Mouse (Mus musculus) urinary bladder, postnatal 14 days (tissue): ENCODE results near the gene Fam184a.
"Not testable (repeated sequence)": the region's sequence is repeated elsewhere in the genome, so short reads cannot be mapped to it uniquely, and the experiment has no call there.

Source experiments
- DNase-seq: peaks from one replicate; pipeline ENCODE4 v3.0.0; 2021; ENCODE audit warnings: low spot score

Fam184a gene

DNA sequence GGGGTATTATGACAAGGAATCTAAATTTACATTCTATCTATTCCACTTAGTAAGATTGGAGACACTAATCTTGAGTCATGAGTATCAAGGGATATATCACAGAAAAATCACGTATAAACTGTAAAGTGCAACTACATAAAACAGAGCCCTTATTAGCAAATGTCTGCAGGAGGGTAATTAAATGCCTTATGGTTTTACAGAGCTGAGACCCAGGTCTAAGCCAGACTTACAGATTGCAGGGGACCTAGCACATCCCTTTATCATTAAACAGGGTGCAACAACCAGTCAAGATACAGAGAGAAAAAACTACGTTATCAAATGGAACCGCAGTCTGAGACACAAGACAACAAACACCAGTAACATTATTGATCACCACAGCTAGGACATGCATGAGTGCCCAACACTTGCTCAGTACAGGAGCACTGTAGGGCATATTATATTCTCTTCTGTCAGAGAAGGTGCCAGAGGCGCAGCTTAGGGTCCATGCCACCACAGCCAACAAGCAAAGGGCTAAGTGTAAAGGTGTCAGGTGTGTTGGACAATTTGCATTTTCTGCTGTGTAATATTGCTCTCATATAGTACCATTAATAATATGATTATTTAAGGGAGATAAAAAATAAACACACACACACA is 61.9 kb downstream of the Fam184a start:
- DNase-seq: no peak

DNA sequence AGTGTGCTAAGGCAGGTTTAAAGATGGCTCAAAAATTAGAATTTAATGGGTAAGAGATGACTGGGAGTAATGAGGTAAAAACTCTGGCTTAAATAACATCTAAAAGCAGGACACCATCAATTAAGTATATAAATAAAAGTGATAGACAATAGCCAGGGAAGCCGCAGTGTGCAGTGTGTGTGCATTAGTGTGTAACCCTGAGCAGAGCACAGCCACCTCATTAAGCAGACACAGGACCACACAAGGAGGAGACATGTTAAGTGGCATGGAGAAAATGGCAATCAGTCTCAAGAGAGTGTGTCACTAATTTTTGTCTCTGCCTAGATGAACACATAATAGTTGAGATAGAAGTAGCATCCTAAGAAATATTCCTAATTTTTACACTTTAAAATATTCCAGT is 62.4 kb downstream of the Fam184a start:
- no peak for DNase-seq

DNA sequence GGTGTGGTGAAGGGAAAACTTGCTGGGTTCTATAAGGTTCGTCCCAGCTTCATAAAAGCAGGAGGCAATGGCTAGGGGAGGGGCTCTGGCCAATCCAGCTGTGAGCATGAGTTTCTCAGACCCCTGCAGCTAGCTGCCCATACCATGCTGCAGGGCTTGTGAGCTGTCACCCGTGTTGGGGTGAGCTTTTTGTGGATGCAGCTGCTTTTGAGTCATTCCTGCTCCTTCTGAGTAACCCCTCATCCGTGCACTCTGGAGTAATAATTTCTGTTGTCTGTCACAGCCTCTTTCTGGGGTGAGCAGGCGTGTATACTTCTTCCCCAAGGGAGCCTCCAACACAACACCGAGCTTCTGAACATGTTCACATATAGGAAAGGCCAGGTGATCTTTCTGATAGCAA is 63.0 kb downstream of the Fam184a start:
- DNase-seq: no peak

DNA sequence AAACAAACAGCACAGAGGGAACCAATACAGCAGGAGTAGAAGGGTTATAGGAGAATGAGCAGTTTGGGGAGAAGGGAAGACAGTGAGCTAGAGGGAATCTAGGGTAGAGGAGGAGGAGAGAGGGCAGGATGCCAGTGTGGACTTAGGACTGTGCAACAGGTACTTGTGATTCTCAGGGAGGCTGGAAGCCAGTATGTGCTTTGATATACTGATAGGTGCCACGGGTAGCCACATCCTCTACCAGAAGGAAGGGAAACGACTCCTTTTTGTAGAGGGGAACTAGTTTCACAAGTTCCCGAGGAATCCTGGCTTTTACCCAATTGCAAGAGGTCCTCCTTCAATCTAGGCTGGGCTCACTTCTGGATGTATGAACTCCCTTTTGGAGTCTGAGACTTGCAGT is 65.1 kb downstream of the Fam184a start:
- DNase-seq: no peak

- no peak for DNase-seq
These were observed 67.7 kb downstream of the Fam184a start for GRCm38 (mm10) chr10:53683226-53683625.

- no peak for DNase-seq
These were observed 71.0 kb downstream of the Fam184a start for GRCm38 (mm10) chr10:53679690-53680557.

DNA sequence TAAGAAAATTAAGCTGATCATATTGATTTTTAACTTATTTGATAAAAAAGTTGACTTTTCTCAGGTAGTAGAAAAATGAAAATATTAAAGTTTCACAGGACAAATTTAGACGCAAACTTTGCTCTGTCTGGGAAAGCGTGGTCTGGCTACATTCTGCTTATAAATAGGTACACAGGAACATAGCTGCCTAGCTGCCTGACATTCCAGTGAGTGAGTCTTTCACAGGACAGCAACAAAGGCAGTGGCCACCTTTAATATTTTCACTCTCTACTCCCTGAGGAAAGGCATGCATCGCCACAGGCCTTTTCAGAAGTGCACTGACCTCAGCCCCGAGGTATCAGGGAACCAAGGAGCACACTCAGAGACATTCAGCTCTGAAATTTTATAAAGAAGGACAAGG is 89.1 kb downstream of the Fam184a start:
- no peak for DNase-seq

GRCm38 (mm10) chr10:53654239-53654638 is 96.7 kb downstream of the Fam184a start:
- not testable (repeated sequence) for DNase-seq

DNA sequence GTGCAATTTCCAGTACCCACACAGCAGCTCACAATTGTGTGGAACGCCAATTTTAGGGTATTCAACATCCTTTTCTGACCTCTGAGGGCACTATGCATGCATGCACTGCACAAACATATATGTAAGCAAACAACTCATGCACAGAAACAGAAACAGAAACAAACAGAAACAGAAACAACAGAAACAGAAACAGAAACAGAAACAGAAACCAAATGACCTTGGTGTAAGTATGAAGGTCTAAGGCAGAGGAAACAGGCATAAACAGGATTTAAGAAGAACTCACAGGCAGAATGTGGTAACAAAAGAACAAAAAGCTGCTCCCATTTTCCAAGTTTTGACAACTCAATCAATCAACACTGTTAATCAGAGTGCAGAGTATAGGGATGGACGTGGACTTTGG is 100.2 kb downstream of the Fam184a start:
- DNase-seq: no peak

DNA sequence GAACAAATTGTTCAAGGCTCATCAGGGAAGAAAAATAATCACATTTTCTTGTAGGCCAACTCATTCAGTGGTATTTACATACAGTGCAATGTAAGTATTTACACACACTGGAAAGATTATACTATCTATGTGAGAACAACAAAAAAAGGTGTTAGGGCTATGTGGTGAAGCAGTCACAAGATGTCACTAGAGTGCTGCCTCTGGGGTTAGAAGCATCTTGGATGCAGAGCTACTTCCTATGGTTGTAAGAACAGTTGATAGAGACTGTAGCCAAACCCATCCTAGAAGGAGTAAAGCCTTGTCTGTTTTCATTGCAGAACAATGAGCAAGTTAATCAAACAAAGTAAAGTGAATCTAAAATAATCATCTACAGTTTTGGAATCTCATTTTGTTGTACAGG is 109.4 kb downstream of the Fam184a start:
- peak; percentile 17 for DNase-seq

DNA sequence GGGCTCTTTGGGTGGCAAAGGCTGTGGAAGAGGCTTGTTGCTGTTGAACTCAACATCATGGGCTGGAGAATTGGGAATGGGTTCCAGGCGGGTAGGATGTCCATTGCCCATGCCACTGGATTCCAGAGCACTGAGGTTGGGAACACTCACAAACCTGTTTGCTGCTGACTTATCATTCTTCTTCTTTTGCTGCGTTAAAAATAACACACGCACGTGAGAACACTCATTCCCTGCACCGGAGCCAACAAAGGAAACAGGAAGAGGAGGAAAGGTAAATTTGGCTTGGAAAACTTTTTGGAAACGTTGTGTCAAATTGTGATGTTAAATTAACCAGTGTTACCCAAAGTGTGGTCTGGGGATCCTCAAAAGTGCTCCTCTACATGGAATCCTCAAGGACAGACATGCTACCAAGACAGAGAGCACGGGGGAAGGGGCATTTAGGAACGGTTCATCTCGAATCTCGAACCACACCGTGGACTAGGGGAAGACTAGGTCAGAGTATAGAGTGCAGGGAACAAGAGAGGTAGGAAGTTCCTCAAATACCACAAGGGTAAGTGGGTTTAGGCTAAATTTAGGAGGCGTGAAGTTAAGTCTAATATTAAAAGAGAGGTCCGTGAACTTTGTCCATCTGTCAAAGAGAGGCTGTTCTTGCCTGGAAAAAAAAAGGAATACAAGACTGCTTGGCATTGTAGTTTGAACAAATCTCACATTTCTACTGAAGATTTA is 115.5 kb downstream of the Fam184a start:
- DNase-seq: no peak

DNA sequence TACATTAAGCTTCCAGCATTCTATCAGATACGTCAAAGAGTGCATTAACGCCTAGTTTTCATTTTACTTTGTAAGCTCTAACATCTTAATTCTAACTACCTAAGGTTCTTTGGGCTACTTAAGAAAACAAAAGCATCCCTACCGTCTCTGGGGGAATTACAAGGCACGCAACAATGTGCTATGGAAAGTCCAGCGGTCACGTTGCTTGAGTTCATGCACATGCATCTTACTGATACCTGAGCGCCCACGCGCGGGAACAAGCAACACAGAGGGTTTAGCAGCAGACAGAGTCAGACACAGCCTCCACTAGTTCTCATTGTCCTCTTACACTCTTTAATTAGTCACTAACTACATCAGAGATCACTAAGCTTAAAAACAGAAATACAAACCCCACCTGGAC is 116.8 kb downstream of the Fam184a start:
- no peak for DNase-seq

DNA sequence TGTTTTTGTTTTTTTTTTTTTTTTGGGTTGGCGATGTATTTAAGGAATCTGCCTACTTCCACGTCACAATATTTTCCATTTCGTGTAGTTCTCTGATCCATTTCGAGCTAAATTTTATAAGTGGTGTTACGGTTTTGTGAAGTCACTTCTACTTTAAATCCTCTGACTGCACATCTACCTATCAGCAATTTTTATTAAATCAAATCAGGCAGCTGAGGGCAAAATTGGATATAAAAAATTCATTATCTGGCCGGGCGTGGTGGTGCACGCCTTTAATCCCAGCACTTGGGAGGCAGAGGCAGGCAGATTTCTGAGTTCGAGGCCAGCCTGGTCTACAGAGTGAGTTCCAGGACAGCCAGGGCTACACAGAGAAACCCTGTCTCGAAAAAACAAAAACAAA is 120.6 kb downstream of the Fam184a start, which contains the start of gene Mcm9:
Mcm9 (minus strand) TSS at position 101 of the 400 bp plus-strand sequence.
- DNase-seq: not testable (repeated sequence)

DNA sequence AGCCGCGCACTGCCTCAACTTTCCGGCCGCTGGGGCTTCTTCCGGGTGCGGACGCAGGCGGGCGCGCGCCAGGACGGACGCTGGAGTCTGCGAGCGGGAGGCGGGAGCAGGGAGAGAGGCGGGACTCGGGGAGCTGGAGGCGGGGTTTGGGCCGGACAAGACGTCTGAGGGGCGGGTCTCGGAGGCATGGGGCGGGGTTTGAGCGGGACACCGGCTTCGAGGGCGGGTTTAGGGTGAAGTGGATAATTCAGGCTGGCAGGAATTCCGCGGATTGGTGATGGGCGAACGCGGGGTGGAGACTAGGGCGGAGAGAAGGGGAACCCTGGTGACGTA is 121.0 kb downstream of the Fam184a start:
- DNase-seq: peak; percentile 98

DNA sequence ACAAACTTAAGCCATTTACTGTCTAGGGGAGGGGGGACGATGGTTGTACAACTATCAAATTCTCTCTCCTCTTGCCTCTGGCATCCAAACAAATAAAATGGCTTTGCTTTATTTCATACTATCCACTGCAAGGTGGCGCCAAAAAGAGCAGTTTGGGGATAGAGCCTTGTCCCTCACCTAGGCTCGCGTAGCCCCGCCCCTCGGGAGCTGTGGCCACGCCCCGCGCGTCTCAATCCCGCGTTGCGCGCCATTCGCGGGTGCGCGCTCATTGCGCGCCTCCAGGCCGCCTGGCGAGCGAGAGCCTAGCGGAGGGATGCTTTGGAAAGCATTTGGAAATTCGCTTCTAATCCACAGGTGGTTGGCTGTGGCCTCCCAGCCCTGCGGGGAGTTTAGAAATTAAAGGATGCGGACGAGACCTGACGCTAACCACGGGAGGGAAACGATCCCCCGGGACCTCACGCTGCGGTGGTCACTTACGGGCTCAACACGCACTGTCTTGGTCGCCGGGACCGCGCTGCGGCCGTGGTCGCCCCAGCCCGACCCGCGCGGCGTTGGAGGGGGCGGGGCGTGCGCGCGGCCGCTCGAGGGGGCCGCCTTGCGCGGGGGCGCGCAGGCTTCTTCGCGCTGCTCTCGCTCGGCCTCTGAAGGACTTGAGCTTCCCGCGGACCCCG is 121.5 kb downstream of the Fam184a start:
- DNase-seq: peak; percentile 94

GRCm38 (mm10) chr10:53615850-53616616 is 134.9 kb downstream of the Fam184a start:
- DNase-seq: no peak

GRCm38 (mm10) chr10:53613955-53614354 is 137.0 kb downstream of the Fam184a start:
- no peak for DNase-seq

GRCm38 (mm10) chr10:53612172-53612571 is 138.8 kb downstream of the Fam184a start:
- DNase-seq: no peak

DNA sequence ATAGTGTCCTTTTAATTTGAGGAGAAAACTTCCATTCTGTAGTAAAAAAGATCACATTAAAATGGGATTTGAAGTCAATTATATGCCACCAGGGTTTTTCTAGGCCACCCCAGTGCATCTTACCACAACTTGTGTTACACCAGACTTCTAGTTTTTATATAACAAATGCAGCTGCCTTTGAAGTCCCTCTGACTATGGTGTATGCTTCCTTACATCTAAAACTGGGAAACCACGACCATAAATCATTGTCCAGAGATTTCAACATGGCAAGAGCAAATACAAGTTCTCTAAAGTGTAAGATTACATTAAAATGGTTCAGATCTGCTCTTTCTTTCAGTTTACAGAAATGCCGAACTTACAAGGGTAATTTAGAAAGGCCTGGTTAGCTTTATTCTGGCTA is 142.6 kb downstream of the Fam184a start:
- no peak for DNase-seq

DNA sequence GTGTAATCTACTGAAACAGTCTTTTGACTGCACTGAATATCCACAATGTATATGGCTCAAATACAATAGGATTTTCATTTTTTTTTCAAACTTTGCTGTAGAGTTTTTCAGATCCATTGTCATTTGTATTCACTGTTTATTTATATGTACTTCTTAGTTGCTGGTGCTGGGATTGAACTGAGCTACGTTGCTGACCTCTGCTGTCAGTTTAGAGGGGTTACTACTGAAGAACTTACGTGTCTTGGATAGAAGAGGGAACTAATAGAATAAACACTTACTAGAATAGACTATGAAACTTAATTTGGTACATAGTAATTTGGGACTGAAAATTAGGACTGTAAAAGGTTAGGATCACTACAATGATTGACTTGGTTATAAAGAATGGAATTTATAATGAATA is 145.6 kb downstream of the Fam184a start:
- DNase-seq: no peak

DNA sequence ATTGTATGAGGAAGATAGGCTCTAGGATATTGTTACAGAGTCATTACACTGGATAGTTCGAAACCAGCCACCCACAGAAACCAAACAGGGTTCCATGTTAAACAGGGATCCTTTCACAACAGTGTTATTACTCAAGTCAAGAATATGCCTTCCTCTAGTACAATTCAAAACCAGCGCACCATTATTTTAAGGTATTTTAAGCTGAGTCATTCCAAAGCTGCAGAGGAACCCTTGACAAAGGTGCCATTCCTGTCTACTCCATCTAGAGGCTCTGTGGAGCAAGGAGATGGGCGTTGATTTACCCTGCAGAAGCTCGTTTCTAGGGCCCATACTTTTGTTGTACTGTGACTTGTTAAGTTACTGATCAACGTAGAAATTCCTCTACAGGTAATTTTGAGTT is 152.1 kb downstream of the Fam184a start:
- no peak for DNase-seq
